Mouse (Mus musculus) midbrain, embryonic 13.5 days (tissue): ENCODE measurements around the gene Timp3. TPM values are rescaled to one million over a fixed set of nuclear protein-coding genes. Genes with fewer than 3 reads are reported as not detected.
A peak's percentile ranks its signal among the peaks of the same experiment; 100 is the strongest.

Source experiments
- ATAC-seq: fragments of 200-750 bp; cut with Nextera tagmentation; 2 replicates; pipeline ENCODE4 v1.8.0; 2017; ENCODE audit warnings: mild to moderate bottlenecking, moderate TSS enrichment, moderate library complexity
- H3K27ac ChIP-seq: fragments of 300-500 bp; sonication (generic); 2 replicates; pipeline ENCODE4 v1.5.1; 2015; ENCODE audit warnings: inconsistent platforms, mild to moderate bottlenecking, moderate library complexity
- H3K27me3 ChIP-seq: fragments of 300-500 bp; sonication (generic); 2 replicates; pipeline ENCODE4 v1.6.1; 2015; ENCODE audit warnings: mild to moderate bottlenecking, inconsistent platforms
- H3K36me3 ChIP-seq: fragments of 300-500 bp; sonication (generic); 2 replicates; pipeline ENCODE4 v1.6.1; 2015; ENCODE audit warnings: mild to moderate bottlenecking, inconsistent platforms
- H3K4me1 ChIP-seq: fragments of 300-500 bp; sonication (generic); replicated peaks from 2 replicates; pipeline ENCODE4 v1.6.1; 2015; ENCODE audit warnings: inconsistent platforms
- H3K4me2 ChIP-seq: fragments of 300-500 bp; sonication (generic); replicated peaks from 2 replicates; pipeline ENCODE4 v1.6.1; 2015; ENCODE audit warnings: moderate library complexity, mild to moderate bottlenecking, inconsistent platforms
- H3K4me3 ChIP-seq: fragments of 300-500 bp; sonication (generic); replicated peaks from 2 replicates; pipeline ENCODE4 v1.5.1; 2015; ENCODE audit warnings: mild to moderate bottlenecking, inconsistent platforms
- H3K9ac ChIP-seq: fragments of 300-500 bp; sonication (generic); replicated peaks from 2 replicates; pipeline ENCODE4 v1.6.1; 2015; ENCODE audit warnings: mild to moderate bottlenecking, inconsistent platforms
- H3K9me3 ChIP-seq: fragments of 300-500 bp; sonication (generic); 2 replicates; pipeline ENCODE4 v1.6.1; 2016; ENCODE audit warnings: mild to moderate bottlenecking, inconsistent platforms
- WGBS: fragments of 180-500 bp; shearing (Covaris S2); methylation state at CpG from one replicate; pipeline ENCODE4 v1.1.7; 2015; 5-methylcytosine and 5-hydroxymethylcytosine counted together
- polyA plus RNA-seq: library from polyadenylated mRNA; unstranded; fragments of >200 nt; fragmentation: Nextera tagmentation; extraction: Ambion mirVana; gene quantifications from 2 replicates; pipeline ENCODE4 v1.2.1, GENCODE M21; 2015

Timp3 gene
- polyA plus RNA-seq, 1 experiment from 2014 or later: 19.9 TPM

- WGBS: 71% methylated on average over 5 of the region's 5 CpGs
These were observed 18.5 kb downstream of the Timp3 start for GRCm38 (mm10) chr10:86318552-86319140.

GRCm38 (mm10) chr10:86319526-86319925 is 19.4 kb downstream of the Timp3 start:
- no peaks in the 10 kb centered on the region for H3K9me3 ChIP-seq
- no peak overlapping the region for H3K4me2 ChIP-seq
- peaks cover 16% of the 10 kb centered on the region for H3K4me1 ChIP-seq
- ATAC-seq: no peak
- 0 out of 2 replicates have a peak overlapping the region, but pooled peaks have one; percentile 6 for H3K27ac ChIP-seq
- no peaks in the 10 kb centered on the region for H3K36me3 ChIP-seq
- H3K27me3 ChIP-seq: no peaks in the 10 kb centered on the region
- WGBS: 3% methylated on average over 3 of the region's 3 CpGs
- H3K9ac ChIP-seq: no peak overlapping the region
- H3K4me3 ChIP-seq: no peak overlapping the region

More at GRCm38 (mm10) chr10:86318552-86319140, 18.5 kb downstream of the Timp3 start:
- Histone ChIP-seq H3K27ac (no peak overlapping the region), H3K4me2 (no peak overlapping the region), H3K9ac (no peak overlapping the region), H3K4me3 (no peak overlapping the region), H3K4me1 (peaks cover 16% of the 10 kb centered on the region), H3K9me3 (no peaks in the 10 kb centered on the region), H3K27me3 (no peaks in the 10 kb centered on the region), H3K36me3 (no peaks in the 10 kb centered on the region)
- no peak for ATAC-seq

- Histone ChIP-seq H3K4me1 (peaks cover 16% of the 10 kb centered on the region), H3K9ac (no peak overlapping the region), H3K36me3 (no peaks in the 10 kb centered on the region), H3K4me2 (no peak overlapping the region), H3K9me3 (no peaks in the 10 kb centered on the region), H3K4me3 (no peak overlapping the region), H3K27ac (no peak overlapping the region), H3K27me3 (no peaks in the 10 kb centered on the region)
- no peak for ATAC-seq
- 80% methylated on average over 5 of the region's 5 CpGs for WGBS
These were observed 20.0 kb downstream of the Timp3 start for GRCm38 (mm10) chr10:86320204-86320603.

- Histone ChIP-seq H3K27ac (no peak overlapping the region), H3K27me3 (no peaks in the 10 kb centered on the region), H3K36me3 (no peaks in the 10 kb centered on the region), H3K9ac (no peak overlapping the region), H3K4me2 (no peak overlapping the region), H3K9me3 (no peaks in the 10 kb centered on the region), H3K4me3 (no peak overlapping the region), H3K4me1 (peaks cover 16% of the 10 kb centered on the region)
- no peak for ATAC-seq
- 82% methylated on average over 8 of the region's 8 CpGs for WGBS
These were observed 21.0 kb downstream of the Timp3 start for GRCm38 (mm10) chr10:86321194-86321593.

GRCm38 (mm10) chr10:86322006-86322405 is 21.8 kb downstream of the Timp3 start:
- Histone ChIP-seq H3K27ac (no peak overlapping the region), H3K27me3 (no peaks in the 10 kb centered on the region), H3K4me1 (peaks cover 16% of the 10 kb centered on the region), H3K9me3 (no peaks in the 10 kb centered on the region), H3K4me3 (no peak overlapping the region), H3K36me3 (no peaks in the 10 kb centered on the region), H3K4me2 (no peak overlapping the region), H3K9ac (no peak overlapping the region)
- WGBS: 72% methylated on average over 1 of the region's 1 CpGs
- ATAC-seq: no peak

GRCm38 (mm10) chr10:86323275-86323994 is 23.3 kb downstream of the Timp3 start:
- Histone ChIP-seq H3K9ac (no peak overlapping the region), H3K4me2 (no peak overlapping the region), H3K4me1 (peaks cover 13% of the 10 kb centered on the region), H3K27ac (no peak overlapping the region), H3K9me3 (no peaks in the 10 kb centered on the region), H3K27me3 (no peaks in the 10 kb centered on the region), H3K4me3 (no peak overlapping the region), H3K36me3 (no peaks in the 10 kb centered on the region)
- WGBS: 79% methylated on average over 4 of the region's 4 CpGs
- no peak for ATAC-seq

GRCm38 (mm10) chr10:86325272-86325671 is 25.1 kb downstream of the Timp3 start:
- H3K9ac ChIP-seq: no peak overlapping the region
- no peaks in the 10 kb centered on the region for H3K4me1 ChIP-seq
- no peak overlapping the region for H3K27ac ChIP-seq
- H3K9me3 ChIP-seq: no peaks in the 10 kb centered on the region
- WGBS: 34% methylated on average over 6 of the region's 6 CpGs
- H3K4me2 ChIP-seq: no peak overlapping the region
- H3K4me3 ChIP-seq: no peak overlapping the region
- H3K27me3 ChIP-seq: no peaks in the 10 kb centered on the region
- no peak for ATAC-seq
- no peaks in the 10 kb centered on the region for H3K36me3 ChIP-seq

- no peak overlapping the region for H3K27ac ChIP-seq
- H3K36me3 ChIP-seq: no peaks in the 10 kb centered on the region
- H3K4me1 ChIP-seq: 0 out of 2 replicates have a peak, but pooled peaks cover 4% of the 10 kb centered on the region
- H3K9ac ChIP-seq: no peak overlapping the region
- no peaks in the 10 kb centered on the region for H3K27me3 ChIP-seq
- WGBS: 93% methylated on average over 4 of the region's 4 CpGs
- no peak overlapping the region for H3K4me3 ChIP-seq
- no peaks in the 10 kb centered on the region for H3K9me3 ChIP-seq
- no peak for ATAC-seq
- H3K4me2 ChIP-seq: no peak overlapping the region
These were observed 28.0 kb downstream of the Timp3 start for GRCm38 (mm10) chr10:86328143-86328542.

- WGBS: 89% methylated on average over 2 of the region's 2 CpGs
- Histone ChIP-seq H3K36me3 (no peaks in the 10 kb centered on the region), H3K4me3 (no peak overlapping the region), H3K9me3 (no peaks in the 10 kb centered on the region), H3K27me3 (no peaks in the 10 kb centered on the region), H3K9ac (no peak overlapping the region), H3K4me1 (0 out of 2 replicates have a peak, but pooled peaks cover 4% of the 10 kb centered on the region), H3K27ac (no peak overlapping the region), H3K4me2 (no peak overlapping the region)
- ATAC-seq: no peak
These were observed 28.5 kb downstream of the Timp3 start for GRCm38 (mm10) chr10:86328691-86329090.

- Histone ChIP-seq H3K9me3 (no peaks in the 10 kb centered on the region), H3K4me2 (no peak overlapping the region), H3K4me1 (0 out of 2 replicates have a peak, but pooled peaks cover 4% of the 10 kb centered on the region), H3K36me3 (no peaks in the 10 kb centered on the region), H3K4me3 (no peak overlapping the region), H3K9ac (no peak overlapping the region), H3K27ac (no peak overlapping the region), H3K27me3 (no peaks in the 10 kb centered on the region)
- WGBS: 96% methylated on average over 8 of the region's 8 CpGs
- ATAC-seq: no peak
These were observed 29.2 kb downstream of the Timp3 start for GRCm38 (mm10) chr10:86329241-86329882.

GRCm38 (mm10) chr10:86330993-86331680 is 31.0 kb downstream of the Timp3 start:
- H3K4me1 ChIP-seq: 0 out of 2 replicates have a peak, but pooled peaks cover 4% of the 10 kb centered on the region
- H3K4me3 ChIP-seq: no peak overlapping the region
- H3K27me3 ChIP-seq: no peaks in the 10 kb centered on the region
- 78% methylated on average over 5 of the region's 5 CpGs for WGBS
- no peaks in the 10 kb centered on the region for H3K9me3 ChIP-seq
- no peak overlapping the region for H3K27ac ChIP-seq
- H3K9ac ChIP-seq: no peak overlapping the region
- H3K4me2 ChIP-seq: no peak overlapping the region
- ATAC-seq: no peak
- H3K36me3 ChIP-seq: no peaks in the 10 kb centered on the region
